Mouse (Mus musculus) ES-E14 (cell line): ENCODE measurements around the gene Gpr158. TPM values are rescaled to one million over a fixed set of nuclear protein-coding genes. Genes with fewer than 3 reads are reported as not detected.

ENCODE experiments used
- DNase-seq: peaks from one replicate; pipeline ENCODE4 v3.0.0-alpha.2; 2013; ENCODE audit warnings: low read depth, low spot score
- H3K27ac ChIP-seq: 2 replicates; pipeline ENCODE4 v1.5.1; 2012; ENCODE audit warnings: low read depth, mild to moderate bottlenecking, low read length, moderate library complexity, mixed read lengths; ENCODE audit not compliant: poor library complexity, insufficient read depth, severe bottlenecking
- H3K36me3 ChIP-seq: 2 replicates; pipeline ENCODE4 v1.6.1; 2012; ENCODE audit warnings: mild to moderate bottlenecking, low read length, moderate library complexity, mixed read lengths; ENCODE audit not compliant: control insufficient read depth, poor library complexity, insufficient read depth, severe bottlenecking
- H3K4me1 ChIP-seq, 2 experiments: fragments of 150-350 bp in 1 of 2; sonication (generic) in 1 of 2; 2 replicates each; pipeline ENCODE4 v1.6.1; 2012; ENCODE audit warnings: low read length in 2 of 2, mild to moderate bottlenecking in 1 of 2, mixed read lengths in 1 of 2; ENCODE audit not compliant: control insufficient read depth in 2 of 2, insufficient read depth in 2 of 2, poor library complexity in 1 of 2
- H3K4me3 ChIP-seq, 2 experiments: fragments of 150-350 bp in 1 of 2; sonication (generic) in 1 of 2; 2 replicates each; pipeline ENCODE4 v1.5.1; 2012; ENCODE audit warnings: low read length in 2 of 2, low read depth in 1 of 2, mild to moderate bottlenecking in 1 of 2, mixed read lengths in 1 of 2; ENCODE audit not compliant: insufficient read depth in 1 of 2, poor library complexity in 1 of 2, severe bottlenecking in 1 of 2
- H3K9ac ChIP-seq: 2 replicates; pipeline ENCODE4 v1.6.1; 2012; ENCODE audit warnings: low read depth, mild to moderate bottlenecking, low read length, mixed read lengths; ENCODE audit not compliant: poor library complexity, insufficient read depth, severe bottlenecking
- H3K9me3 ChIP-seq: fragments of 150-350 bp; sonication (generic); 2 replicates; pipeline ENCODE4 v1.6.1; 2012; ENCODE audit warnings: low read depth, mild to moderate bottlenecking, low read length; ENCODE audit not compliant: control insufficient read depth, insufficient read depth
- CHD2 ChIP-seq: IDR thresholded peaks from 2 replicates; pipeline ENCODE4 v1.6.1; 2014; ENCODE audit warnings: mild to moderate bottlenecking, low read depth, low read length, inconsistent platforms
- HCFC1 ChIP-seq: IDR thresholded peaks from 2 replicates; pipeline ENCODE4 v1.6.1; 2012; ENCODE audit warnings: low read length, inconsistent platforms, borderline replicate concordance; ENCODE audit not compliant: insufficient read depth
- MAFK ChIP-seq: IDR thresholded peaks from 2 replicates; pipeline ENCODE4 v1.6.1; 2014; ENCODE audit warnings: mild to moderate bottlenecking, low read depth, low read length, inconsistent platforms; ENCODE audit not compliant: insufficient read depth
- ZC3H11A ChIP-seq: IDR thresholded peaks from 2 replicates; pipeline ENCODE4 v1.6.1; 2012; ENCODE audit warnings: low read depth, mild to moderate bottlenecking, inconsistent platforms, low read length, borderline replicate concordance
- ZNF384 ChIP-seq: IDR thresholded peaks from 2 replicates; pipeline ENCODE4 v1.6.1; 2012; ENCODE audit warnings: low read depth, low read length, inconsistent platforms
- in situ Hi-C, 2 experiments: fragments of 600-800 bp; cut with MboI; formaldehyde crosslinking; loops; one replicate each; pipeline ENCODE4 v1.15.1; 2025; ENCODE audit warnings: low sequenced_read_pairs in 2 of 2, inconsistent platforms in 1 of 2; ENCODE audit not compliant: unreplicated experiment in 2 of 2
- total RNA-seq: library from RNA; depleted of rRNA; stranded (reverse); fragments of 300-350 nt; gene quantifications from 2 replicates; pipeline ENCODE4 v1.2.3, GENCODE M21; 2012

Gpr158 gene
- total RNA-seq, 1 experiment: 0.09 TPM

DNA sequence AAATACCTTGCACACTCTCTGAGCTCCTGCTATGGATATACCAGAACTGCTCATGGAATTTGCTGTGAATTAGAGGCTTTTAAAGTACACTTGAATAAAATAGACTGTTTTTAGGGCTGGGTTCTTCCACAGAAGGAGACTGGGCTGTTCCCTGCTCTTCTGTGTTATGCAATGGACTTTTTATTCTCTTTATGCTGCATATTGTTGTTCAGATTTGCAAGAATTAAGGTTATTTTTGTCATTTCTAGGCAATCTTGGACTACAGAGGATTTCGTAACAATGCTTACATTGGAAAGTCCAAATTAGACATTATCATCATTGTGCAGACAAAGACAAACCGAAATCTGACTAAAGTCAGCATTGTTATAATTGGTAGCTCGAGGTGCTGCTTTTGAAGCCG lies 298.4 kb downstream of the Gpr158 start:
- no peak for DNase-seq

GRCm38 (mm10) chr2:21676084-21676838 lies 308.9 kb downstream of the Gpr158 start:
- H3K36me3 ChIP-seq: no peaks in the 10 kb centered on the region
- H3K27ac ChIP-seq: no peak overlapping the region
- in situ Hi-C loops: no loop called here
- H3K9me3 ChIP-seq: no peaks in the 10 kb centered on the region
- H3K9ac ChIP-seq: no peak overlapping the region
- no peak overlapping the region for H3K4me3 ChIP-seq
- no peak for TF ChIP-seq ZNF384
- no peak for TF ChIP-seq CHD2
- no peak for TF ChIP-seq ZC3H11A
- no peak for TF ChIP-seq HCFC1
- TF ChIP-seq MAFK: no peak
- no peaks in the 10 kb centered on the region for H3K4me1 ChIP-seq
- no peak for DNase-seq

More for the DNA sequence above, 298.4 kb downstream of the Gpr158 start:
- TF ChIP-seq ZNF384 (no peak), MAFK (no peak), HCFC1 (no peak), ZC3H11A (no peak), CHD2 (no peak)
- H3K9me3 ChIP-seq: no peaks in the 10 kb centered on the region
- in situ Hi-C loops: no loop called here
- H3K9ac ChIP-seq: no peak overlapping the region
- H3K27ac ChIP-seq: no peak overlapping the region
- no peaks in the 10 kb centered on the region for H3K4me1 ChIP-seq
- no peaks in the 10 kb centered on the region for H3K36me3 ChIP-seq
- no peak overlapping the region for H3K4me3 ChIP-seq

DNA sequence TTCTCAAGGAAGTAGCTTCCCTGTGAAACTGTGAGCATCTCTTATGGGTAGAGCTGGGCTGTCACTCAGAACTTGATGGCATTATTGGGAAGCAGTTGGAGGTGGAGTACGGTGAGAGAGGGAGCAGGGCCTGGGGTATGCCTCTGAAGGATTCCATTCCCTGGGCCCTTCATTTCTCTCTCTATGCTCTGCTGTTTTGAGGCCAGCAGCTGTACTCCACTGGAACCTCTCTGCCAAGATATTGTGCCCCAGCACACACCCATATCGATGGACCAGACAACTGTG lies 309.4 kb downstream of the Gpr158 start:
- in situ Hi-C loops: no loop called here
- TF ChIP-seq MAFK: no peak
- no peak for TF ChIP-seq ZC3H11A
- no peak overlapping the region for H3K4me3 ChIP-seq
- H3K36me3 ChIP-seq: no peaks in the 10 kb centered on the region
- no peaks in the 10 kb centered on the region for H3K9me3 ChIP-seq
- H3K9ac ChIP-seq: no peak overlapping the region
- no peak overlapping the region for H3K27ac ChIP-seq
- no peak for DNase-seq
- no peaks in the 10 kb centered on the region for H3K4me1 ChIP-seq

- no peak overlapping the region for H3K9ac ChIP-seq
- in situ Hi-C loops: no loop called here
- no peak overlapping the region for H3K27ac ChIP-seq
- no peaks in the 10 kb centered on the region for H3K36me3 ChIP-seq
- no peak overlapping the region for H3K4me3 ChIP-seq
- no peaks in the 10 kb centered on the region for H3K9me3 ChIP-seq
- TF ChIP-seq ZC3H11A (no peak), CHD2 (no peak), ZNF384 (no peak), MAFK (no peak), HCFC1 (no peak)
- no peak for DNase-seq
- no peaks in the 10 kb centered on the region for H3K4me1 ChIP-seq
Observed at GRCm38 (mm10) chr2:21680735-21681270, 313.5 kb downstream of the Gpr158 start.

GRCm38 (mm10) chr2:21684736-21685135 lies 317.4 kb downstream of the Gpr158 start:
- no peak for DNase-seq
- Histone ChIP-seq H3K9me3 (no peaks in the 10 kb centered on the region), H3K4me3 (no peak overlapping the region), H3K9ac (no peak overlapping the region), H3K27ac (no peak overlapping the region), H3K36me3 (no peaks in the 10 kb centered on the region), H3K4me1 (no peaks in the 10 kb centered on the region)
- TF ChIP-seq ZNF384 (no peak), HCFC1 (no peak), CHD2 (no peak), ZC3H11A (no peak), MAFK (no peak)
- in situ Hi-C loops: no loop called here
